Mouse (Mus musculus): Measurements from ENCODE around the gene Gm8020. TPM values are rescaled to one million over a fixed set of nuclear protein-coding genes. Genes with fewer than 3 reads are reported as not detected.
"Not testable (repeated sequence)": the region's sequence is repeated elsewhere in the genome, so short reads cannot be mapped to it uniquely, and the experiment has no call there.

Gm8020 gene
- total RNA-seq (2022): not detected

DNA sequence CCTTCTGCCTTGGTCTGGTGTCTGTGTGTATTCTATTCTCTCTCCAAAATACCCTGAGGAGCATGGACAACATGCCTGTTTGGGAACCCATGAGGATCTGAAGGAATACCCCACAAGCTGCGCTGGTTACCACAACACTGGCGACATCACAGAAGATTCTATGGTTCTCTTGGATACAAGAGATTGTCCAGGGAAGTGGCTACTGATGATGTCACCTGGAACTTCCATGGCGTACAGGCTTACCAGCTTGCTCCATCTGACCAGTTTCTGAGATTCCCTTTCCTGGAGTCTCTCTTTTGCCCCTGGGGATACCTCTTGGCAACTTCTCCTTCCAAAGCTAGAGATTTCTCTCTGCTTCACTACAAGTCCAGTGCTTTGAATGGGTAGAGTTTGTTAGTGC lies at the start of gene Gm8020:
TSS of gene Gm8020 (minus strand) at position 101 of the 400 bp plus-strand sequence.
- not testable (repeated sequence) for DNase-seq (ENCODE audit: low spot score in 2 of 2)

DNA sequence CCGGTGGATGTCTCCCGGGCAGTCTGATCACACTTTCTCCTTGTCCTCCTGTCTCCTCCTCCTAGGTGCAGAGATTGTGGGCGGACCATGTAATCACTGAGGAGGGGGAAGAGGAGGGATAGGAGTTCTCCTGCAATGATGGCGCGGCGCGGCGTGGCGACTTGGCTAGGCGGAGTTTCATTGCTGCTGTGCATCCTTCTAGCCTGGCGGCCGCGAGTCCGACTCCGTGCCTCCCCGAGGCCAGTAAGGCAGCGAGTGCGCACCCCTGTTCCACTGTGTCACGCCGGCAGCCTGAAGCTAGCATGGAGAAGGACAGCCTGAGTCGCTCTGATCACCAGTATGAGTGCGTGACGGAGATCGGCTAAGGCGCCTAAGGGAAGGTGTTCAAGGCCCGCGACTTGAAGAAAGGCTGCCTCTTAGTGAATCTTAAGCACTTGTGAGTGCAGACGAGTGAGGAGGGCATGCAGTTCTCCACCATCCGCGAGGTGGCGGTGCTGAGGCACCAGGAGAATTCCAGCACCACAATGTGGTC lies 41.1 kb upstream of the Gm8020 start:
- DNase-seq (ENCODE audit: low spot score in 2 of 2): peak; percentile 34 to 41

DNA sequence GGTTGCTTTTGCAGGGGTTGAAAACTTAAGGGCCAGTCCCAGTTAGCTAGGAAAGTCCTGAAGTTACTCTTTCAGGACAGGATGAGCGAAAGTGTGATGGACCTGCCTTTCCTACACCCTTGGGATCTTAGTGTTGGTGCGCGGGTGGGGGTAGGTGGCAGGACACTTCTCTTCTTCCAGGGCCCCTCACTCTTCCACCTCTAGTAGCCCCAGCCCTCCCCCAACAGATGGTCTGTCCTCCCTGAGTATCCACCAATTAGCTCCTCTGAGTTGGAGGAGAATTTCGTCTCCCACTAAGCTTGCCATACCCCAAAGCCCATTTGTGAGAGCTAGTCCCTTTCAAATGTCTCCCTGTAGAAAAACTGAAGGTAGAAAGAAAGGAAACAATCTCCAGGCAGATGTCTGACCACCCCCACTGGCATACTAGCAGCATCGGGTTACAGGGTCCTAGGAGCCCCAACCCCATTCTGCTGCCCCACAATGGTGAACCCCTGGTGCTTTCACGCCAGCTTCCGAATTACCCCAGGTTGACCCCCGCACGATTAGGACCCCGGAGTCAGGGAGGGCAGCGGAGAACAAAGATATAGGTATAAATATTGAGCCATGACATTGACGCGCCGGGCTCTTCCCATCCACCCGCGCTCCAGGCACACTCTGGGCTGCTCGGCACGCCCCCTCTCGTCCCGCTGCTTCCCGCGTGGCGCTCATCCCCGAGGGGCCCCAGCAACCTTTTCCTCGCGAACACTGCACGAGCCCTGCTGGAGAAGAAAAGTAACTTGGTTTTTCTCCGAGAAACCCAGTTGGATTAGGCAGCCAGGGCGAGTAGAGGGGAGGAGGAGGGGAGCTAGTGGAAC lies 40.4 kb upstream of the Gm8020 start:
- not testable (repeated sequence) for DNase-seq (ENCODE audit: low spot score in 2 of 2)

DNA sequence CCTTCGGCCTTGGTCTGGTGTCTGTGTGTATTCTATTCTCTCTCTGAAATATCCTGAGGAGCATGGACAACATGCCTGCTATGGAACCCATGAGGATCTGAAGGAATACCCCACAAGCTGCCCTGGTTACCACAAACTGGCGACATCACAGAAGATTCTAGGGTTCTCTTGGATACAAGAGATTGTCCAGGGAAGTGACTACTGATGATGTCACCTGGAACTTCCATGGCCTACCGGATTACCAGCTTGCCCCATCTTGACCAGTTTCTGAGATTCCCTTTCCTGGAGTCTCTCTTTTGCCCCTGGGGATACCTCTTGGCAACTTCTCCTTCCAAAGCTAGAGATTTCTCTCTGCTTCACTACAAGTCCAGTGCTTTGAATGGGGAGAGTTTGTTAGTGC lies 22.0 kb upstream of the Gm8020 start, which contains the start of gene Gm8024:
TSS of gene Gm8024 (minus strand) at position 101 of the 400 bp plus-strand sequence.
- not testable (repeated sequence) for DNase-seq (ENCODE audit: low spot score in 2 of 2)

DNA sequence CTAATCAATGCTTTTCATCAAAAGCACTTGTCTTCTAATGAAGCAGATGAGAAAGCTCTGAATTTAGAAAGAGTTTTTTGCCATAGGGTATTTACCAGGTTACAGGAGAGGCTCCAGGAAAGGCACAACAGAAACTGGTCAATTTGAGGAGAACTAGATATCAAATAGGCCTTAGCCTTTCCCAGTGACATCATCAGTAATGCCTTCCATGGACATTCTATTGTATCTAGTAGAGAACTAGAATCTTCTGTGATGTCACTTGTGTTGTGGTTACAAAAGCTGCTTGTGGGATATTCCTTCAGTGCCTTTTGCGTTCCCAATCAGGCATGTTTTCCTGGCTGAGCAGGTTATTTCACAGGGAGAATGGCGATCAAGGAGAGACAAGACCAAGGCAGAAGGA lies 38.6 kb downstream of the Gm8020 start, which contains the start of gene Gm8011:
TSS of gene Gm8011 (plus strand) at position 301 of the 400 bp plus-strand sequence.
- not testable (repeated sequence) for DNase-seq (ENCODE audit: low spot score in 2 of 2)

Other genes starting within 250 kb of the Gm8020 start
- gene Gm17026, start 242.3 kb downstream of the Gm8020 start, total RNA-seq (2022): not detected
- gene Gm9611, start 205.0 kb downstream of the Gm8020 start, total RNA-seq (2022): not detected
- not detected for gene Gm7995, start 192.1 kb downstream of the Gm8020 start, total RNA-seq (2022)
- gene Gm8005, start 62.7 kb downstream of the Gm8020 start, total RNA-seq (2022): not detected
- not detected for gene Gm8011, start 38.5 kb downstream of the Gm8020 start, total RNA-seq (2022)
- gene Gm8024, start 21.9 kb upstream of the Gm8020 start, total RNA-seq (2022): not detected
- gene Gm17124, start 97.5 kb upstream of the Gm8020 start, total RNA-seq (2022): not detected
- gene Gm3633, start 139.6 kb upstream of the Gm8020 start, total RNA-seq (2022): not detected
- not detected for gene Gm10378, start 153.6 kb upstream of the Gm8020 start, total RNA-seq (2022)